Mouse (Mus musculus): ENCODE results near the gene Bmt2.

DNA sequence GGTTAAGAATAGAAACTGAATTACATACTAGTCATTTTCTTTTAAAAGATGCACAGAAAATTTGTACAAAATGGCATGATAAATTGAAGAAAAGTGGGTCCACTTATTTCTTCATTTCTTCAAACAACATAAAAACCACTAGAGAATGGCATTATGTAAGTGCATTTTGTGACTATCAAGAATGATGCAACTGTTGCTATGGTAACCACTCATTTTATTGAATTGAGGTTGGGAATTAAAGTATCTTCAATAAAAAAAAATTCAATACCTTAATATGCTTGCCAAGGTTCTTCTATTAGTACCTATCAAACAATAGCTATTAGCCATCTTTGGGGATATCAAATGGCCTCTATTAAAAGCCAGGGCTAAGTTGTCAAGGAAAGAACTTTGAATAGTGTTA is 1.6 kb downstream of the Bmt2 start:
- TF ChIP-seq POLR2A (IDR thresholded peaks at IDR 0.05; ENCODE audit: control insufficient read depth, low read depth, low read length) (no peak), CTCF (IDR thresholded peaks at IDR 0.05; ENCODE audit: control insufficient read depth, insufficient read depth, insufficient replicate concordance, low read depth, low read length) (no peak)

Measured in testis, adult 2 months (tissue).